Mouse (Mus musculus) myocyte (in vitro differentiated cells): Measurements from ENCODE around the gene Naglu. TPM values are rescaled to one million over a fixed set of nuclear protein-coding genes. Genes with fewer than 3 reads are reported as not detected.

ENCODE experiments used
- H3K27me3 ChIP-seq: one replicate; pipeline ENCODE4 v1.6.1; 2011; ENCODE audit not compliant: control insufficient read depth, insufficient read depth, insufficient read length
- H3K36me3 ChIP-seq: one replicate; pipeline ENCODE4 v1.6.1; 2011; ENCODE audit not compliant: control insufficient read depth, insufficient read depth
- H3K4me2 ChIP-seq: one replicate; pipeline ENCODE4 v1.6.1; 2011; ENCODE audit warnings: low read depth, control low read depth
- H3K4me3 ChIP-seq: one replicate; pipeline ENCODE4 v1.5.1; 2011; ENCODE audit warnings: mild to moderate bottlenecking, control low read depth, moderate library complexity
- H3K79me2 ChIP-seq: one replicate; pipeline ENCODE4 v1.6.1; 2011; ENCODE audit not compliant: control insufficient read depth, insufficient read depth
- H3ac ChIP-seq: one replicate; pipeline ENCODE4 v1.6.1; 2011; ENCODE audit not compliant: control insufficient read depth, insufficient read length
- CEBPB ChIP-seq: IDR thresholded peaks from 2 replicates; pipeline ENCODE4 v1.6.1; 2011; ENCODE audit warnings: mild to moderate bottlenecking, moderate library complexity; ENCODE audit not compliant: poor library complexity, insufficient read depth, severe bottlenecking
- E2F4 ChIP-seq: IDR thresholded peaks from one replicate; pipeline ENCODE4 v1.6.1; 2011; ENCODE audit warnings: mild to moderate bottlenecking, control low read depth, moderate library complexity; ENCODE audit not compliant: insufficient read depth
- MAX ChIP-seq: IDR thresholded peaks from one replicate; pipeline ENCODE4 v1.6.1; 2011; ENCODE audit warnings: low read depth, mild to moderate bottlenecking, control low read depth
- MYOD1 ChIP-seq, 3 experiments: IDR thresholded peaks; one replicate each; pipeline ENCODE4 v1.6.1; 2011; ENCODE audit warnings: control low read depth in 2 of 3, low read depth in 2 of 3, mild to moderate bottlenecking in 2 of 3, moderate library complexity in 1 of 3; ENCODE audit not compliant: insufficient read length in 2 of 3, control insufficient read depth in 1 of 3
- MYOG ChIP-seq, 3 experiments: IDR thresholded peaks; one replicate each; pipeline ENCODE4 v1.6.1; 2011; ENCODE audit warnings: control low read depth in 2 of 3, low read depth in 2 of 3, mild to moderate bottlenecking in 2 of 3; ENCODE audit not compliant: insufficient read length in 2 of 3, control insufficient read depth in 1 of 3, insufficient read depth in 1 of 3
- POLR2A ChIP-seq: IDR thresholded peaks from one replicate; pipeline ENCODE4 v1.6.1; 2011; ENCODE audit warnings: low read depth, mild to moderate bottlenecking, control low read depth, moderate library complexity; ENCODE audit not compliant: insufficient read length
- POLR2AphosphoS2 ChIP-seq: IDR thresholded peaks from one replicate; pipeline ENCODE4 v1.6.1; 2011; ENCODE audit warnings: low read depth, control low read depth; ENCODE audit not compliant: insufficient read length
- REST ChIP-seq: IDR thresholded peaks from one replicate; pipeline ENCODE4 v1.6.1; 2011; ENCODE audit warnings: mild to moderate bottlenecking, control low read depth, moderate library complexity; ENCODE audit not compliant: insufficient read depth, insufficient read length
- SRF ChIP-seq: IDR thresholded peaks from one replicate; pipeline ENCODE4 v1.6.1; 2011; ENCODE audit warnings: low read depth; ENCODE audit not compliant: control insufficient read depth, insufficient read length
- TCF12 ChIP-seq: IDR thresholded peaks from one replicate; pipeline ENCODE4 v1.6.1; 2011; ENCODE audit warnings: mild to moderate bottlenecking, control low read depth; ENCODE audit not compliant: poor library complexity, insufficient read depth, severe bottlenecking
- TCF3 ChIP-seq: IDR thresholded peaks from one replicate; pipeline ENCODE4 v1.6.1; 2011; ENCODE audit warnings: low read depth, control low read depth; ENCODE audit not compliant: insufficient read length
- USF1 ChIP-seq: IDR thresholded peaks from one replicate; pipeline ENCODE4 v1.6.1; 2011; ENCODE audit warnings: low read depth, mild to moderate bottlenecking, control low read depth, moderate library complexity
- polyA plus RNA-seq: library from polyadenylated mRNA; unstranded; fragments of >200 nt; fragmentation: generic; extraction: Trizol; gene quantifications from one replicate; pipeline ENCODE4 v1.2.1, GENCODE M21; 2012; ENCODE audit warnings: missing spikeins

The Naglu gene
- polyA plus RNA-seq, 1 experiment: 19.8 TPM

DNA sequence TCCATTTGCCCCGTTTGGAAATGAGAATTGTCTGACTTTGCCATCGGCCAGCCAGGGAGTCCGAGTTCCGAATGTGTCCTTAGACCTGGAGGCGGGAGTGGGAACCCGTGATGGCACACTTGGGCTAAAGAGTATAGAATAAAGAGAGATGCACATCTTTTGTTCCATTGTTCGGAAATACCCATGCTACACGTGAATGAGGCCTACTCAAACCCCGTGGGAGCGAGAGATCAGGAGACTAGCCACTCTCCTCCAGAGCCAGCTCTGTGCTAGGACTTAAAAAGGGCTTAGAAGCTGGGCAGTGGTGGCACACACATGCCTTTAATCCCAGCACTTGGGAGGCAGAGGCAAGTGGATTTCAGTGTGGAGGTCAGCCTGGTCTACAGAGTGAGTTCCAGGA is 10.3 kb upstream of the Naglu start:
- no peak overlapping the region for H3K4me2 ChIP-seq
- H3ac ChIP-seq: no peak overlapping the region
- H3K79me2 ChIP-seq: no peaks in the 10 kb centered on the region
- H3K27me3 ChIP-seq: no peaks in the 10 kb centered on the region
- H3K4me3 ChIP-seq: no peak overlapping the region
- TF ChIP-seq TCF3: no peak
- TF ChIP-seq POLR2AphosphoS2: no peak
- no peak for TF ChIP-seq MYOD1 (IDR thresholded peaks at IDR 0.05; ENCODE audit: control insufficient read depth in 1 of 3, insufficient read length in 2 of 3, low read depth in 2 of 3)
- no peak for TF ChIP-seq E2F4
- no peak for TF ChIP-seq SRF
- TF ChIP-seq USF1: no peak
- no peak for TF ChIP-seq CEBPB
- TF ChIP-seq REST: no peak
- TF ChIP-seq POLR2A: no peak
- TF ChIP-seq TCF12: no peak
- TF ChIP-seq MYOG (IDR thresholded peaks at IDR 0.05; ENCODE audit: control insufficient read depth in 1 of 3, insufficient read depth in 1 of 3, insufficient read length in 2 of 3, low read depth in 2 of 3): no peak
- no peaks in the 10 kb centered on the region for H3K36me3 ChIP-seq

DNA sequence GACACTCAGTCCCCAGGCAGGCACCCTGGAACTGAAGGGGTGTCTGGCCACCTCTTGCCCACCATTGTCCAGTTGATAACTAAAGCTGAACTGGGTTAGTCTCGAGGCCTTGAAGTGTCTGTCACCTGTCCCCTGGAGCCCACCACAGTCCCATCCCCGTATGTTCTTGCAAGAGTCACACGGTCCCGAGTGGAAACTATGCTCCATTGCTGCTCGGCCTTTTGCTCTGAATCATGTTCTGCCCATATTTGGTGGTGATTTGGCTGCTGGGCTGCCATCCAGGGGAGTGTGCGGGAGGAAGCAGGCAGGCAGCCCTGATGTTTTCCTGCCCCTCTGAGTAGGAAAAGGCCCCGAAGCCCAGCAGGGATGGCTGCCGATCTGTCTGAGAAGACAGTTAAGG is 9.7 kb upstream of the Naglu start:
- TF ChIP-seq MYOD1 (IDR thresholded peaks at IDR 0.05; ENCODE audit: control insufficient read depth in 1 of 3, insufficient read length in 2 of 3, low read depth in 2 of 3): no peak
- no peak for TF ChIP-seq MAX
- TF ChIP-seq TCF3: no peak
- TF ChIP-seq SRF: peak; percentile 98
- TF ChIP-seq MYOG (IDR thresholded peaks at IDR 0.05; ENCODE audit: control insufficient read depth in 1 of 3, insufficient read depth in 1 of 3, insufficient read length in 2 of 3, low read depth in 2 of 3): no peak
- Histone ChIP-seq H3K4me3 (no peak overlapping the region), H3K27me3 (no peaks in the 10 kb centered on the region), H3K79me2 (no peaks in the 10 kb centered on the region), H3ac (no peak overlapping the region), H3K36me3 (no peaks in the 10 kb centered on the region), H3K4me2 (peak overlapping the region; percentile 69)

DNA sequence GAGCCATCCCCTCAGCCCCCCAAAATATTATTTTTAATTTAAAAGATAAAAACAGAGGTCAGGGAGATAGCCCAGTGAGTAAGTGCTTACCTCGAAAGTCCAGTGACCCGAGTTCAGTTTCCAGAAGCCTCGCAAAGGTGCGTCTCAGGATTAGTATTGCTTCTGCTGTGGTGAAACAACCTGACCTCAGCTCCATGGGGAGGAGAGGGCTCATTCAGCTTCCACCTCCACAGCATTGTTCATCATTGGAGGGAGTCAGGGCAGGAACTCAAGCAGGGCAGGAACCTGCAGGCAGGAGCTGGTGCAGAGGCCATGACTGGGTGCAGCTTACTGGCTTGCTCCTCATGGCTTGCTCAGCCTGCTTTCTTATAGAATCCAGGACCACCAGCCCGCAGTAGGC is 8.8 kb upstream of the Naglu start:
- no peak overlapping the region for H3K4me2 ChIP-seq
- TF ChIP-seq MYOG (IDR thresholded peaks at IDR 0.05; ENCODE audit: control insufficient read depth in 1 of 3, insufficient read depth in 1 of 3, insufficient read length in 2 of 3, low read depth in 2 of 3) (no peak), SRF (no peak), USF1 (no peak), TCF3 (no peak), MYOD1 (IDR thresholded peaks at IDR 0.05; ENCODE audit: control insufficient read depth in 1 of 3, insufficient read length in 2 of 3, low read depth in 2 of 3) (no peak), REST (no peak), TCF12 (no peak), POLR2A (no peak), POLR2AphosphoS2 (no peak), CEBPB (no peak), MAX (no peak), E2F4 (no peak)
- H3K79me2 ChIP-seq: no peaks in the 10 kb centered on the region
- H3ac ChIP-seq: no peak overlapping the region
- no peak overlapping the region for H3K4me3 ChIP-seq
- no peaks in the 10 kb centered on the region for H3K27me3 ChIP-seq
- H3K36me3 ChIP-seq: no peaks in the 10 kb centered on the region

DNA sequence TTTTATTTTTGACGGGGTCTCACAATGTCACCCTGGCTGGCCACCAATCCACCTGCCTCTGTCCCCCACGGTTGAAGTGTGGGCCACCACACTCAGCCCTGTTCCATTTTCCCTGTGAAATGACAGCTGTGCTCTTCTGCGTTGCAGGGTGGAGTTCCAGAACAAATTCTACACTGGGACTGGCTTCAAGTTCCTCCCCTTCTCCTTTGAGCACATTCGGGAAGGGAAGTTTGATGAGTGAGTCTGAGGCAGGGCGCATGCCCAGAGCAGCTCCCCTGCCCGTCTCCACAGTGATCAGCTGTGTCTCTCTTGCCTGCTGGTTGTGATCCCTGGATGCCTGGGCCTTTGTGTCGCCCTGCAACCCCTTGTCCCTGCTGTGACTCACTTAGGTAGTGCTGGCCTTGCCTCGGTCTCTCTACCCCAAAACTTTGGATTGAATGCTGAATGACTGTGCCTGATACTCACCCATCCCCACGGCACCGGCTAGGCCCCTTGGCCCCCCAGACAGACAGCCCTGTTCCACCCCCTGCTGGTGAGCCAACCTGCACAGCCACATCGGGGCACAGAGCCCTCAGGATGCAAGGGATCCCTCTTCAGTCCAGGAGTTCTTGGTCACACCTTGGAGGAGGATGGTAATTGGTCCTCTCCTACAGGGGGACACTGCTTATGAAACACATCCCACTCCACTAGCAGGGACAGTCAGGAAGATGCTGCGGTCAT is 7.5 kb upstream of the Naglu start:
- H3K27me3 ChIP-seq: no peaks in the 10 kb centered on the region
- H3K79me2 ChIP-seq: no peaks in the 10 kb centered on the region
- peak overlapping the region; percentile 7 for H3ac ChIP-seq
- no peak overlapping the region for H3K4me3 ChIP-seq
- H3K36me3 ChIP-seq: no peaks in the 10 kb centered on the region
- peak overlapping the region; percentile 3 for H3K4me2 ChIP-seq
- TF ChIP-seq TCF12: peak; percentile 30
- TF ChIP-seq CEBPB: no peak
- peak in 2 of 3 experiments; percentile 52 to 64 for TF ChIP-seq MYOG (IDR thresholded peaks at IDR 0.05; ENCODE audit: control insufficient read depth in 1 of 3, insufficient read depth in 1 of 3, insufficient read length in 2 of 3, low read depth in 2 of 3)
- TF ChIP-seq POLR2AphosphoS2: peak; percentile 43
- peak; percentile 52 for TF ChIP-seq POLR2A
- no peak for TF ChIP-seq TCF3
- peak in 2 of 3 experiments; percentile 5 to 68 for TF ChIP-seq MYOD1 (IDR thresholded peaks at IDR 0.05; ENCODE audit: control insufficient read depth in 1 of 3, insufficient read length in 2 of 3, low read depth in 2 of 3)

DNA sequence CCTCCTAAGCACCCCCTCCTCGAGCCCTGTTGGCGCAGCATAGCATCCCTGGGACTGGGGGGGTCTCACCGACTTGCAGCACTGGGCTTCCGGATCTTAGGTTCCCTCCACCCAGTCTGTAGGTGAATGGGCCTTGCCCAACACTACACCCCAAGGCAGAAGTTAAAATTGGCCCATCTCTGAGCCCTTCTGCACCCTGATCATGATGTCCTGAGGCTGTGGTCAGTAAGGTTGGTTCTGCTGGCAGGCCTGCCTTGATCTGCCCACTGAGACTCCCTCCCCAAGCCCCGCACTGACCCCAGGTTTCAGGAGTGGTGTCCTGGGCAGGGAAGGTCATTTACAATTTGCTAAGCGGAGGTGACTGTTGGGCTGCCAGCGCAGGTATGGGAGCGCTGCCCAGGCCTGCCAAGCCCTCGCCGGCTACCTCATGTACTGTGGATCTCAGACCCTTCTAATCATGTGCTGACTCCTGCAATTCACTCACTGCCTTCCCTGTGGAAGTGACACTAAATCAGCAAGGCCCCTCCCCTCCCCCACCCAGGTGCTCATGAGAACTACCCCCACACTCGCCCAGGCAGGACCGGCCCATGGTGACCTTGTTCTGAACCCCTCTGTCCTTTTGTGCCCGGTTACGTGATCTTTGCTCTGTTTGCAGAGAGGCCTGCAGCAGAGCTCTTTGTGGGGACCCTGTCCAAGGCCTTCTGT is 6.7 kb upstream of the Naglu start:
- Histone ChIP-seq H3K4me3 (no peak overlapping the region), H3K36me3 (no peaks in the 10 kb centered on the region), H3K4me2 (peak overlapping the region; percentile 43), H3ac (peak overlapping the region; percentile 7), H3K79me2 (no peaks in the 10 kb centered on the region), H3K27me3 (no peaks in the 10 kb centered on the region)
- no peak for TF ChIP-seq TCF3
- TF ChIP-seq CEBPB: no peak
- TF ChIP-seq MAX: no peak
- no peak for TF ChIP-seq TCF12
- no peak for TF ChIP-seq SRF
- no peak for TF ChIP-seq E2F4
- TF ChIP-seq USF1: no peak
- no peak for TF ChIP-seq REST
- TF ChIP-seq MYOD1 (IDR thresholded peaks at IDR 0.05; ENCODE audit: control insufficient read depth in 1 of 3, insufficient read length in 2 of 3, low read depth in 2 of 3): no peak
- no peak for TF ChIP-seq POLR2A
- TF ChIP-seq MYOG (IDR thresholded peaks at IDR 0.05; ENCODE audit: control insufficient read depth in 1 of 3, insufficient read depth in 1 of 3, insufficient read length in 2 of 3, low read depth in 2 of 3): no peak
- no peak for TF ChIP-seq POLR2AphosphoS2
